Mouse (Mus musculus) cerebellum, adult 18-20 months (tissue): ENCODE measurements around the gene Metap2.
"Not testable (repeated sequence)": the region's sequence is repeated elsewhere in the genome, so short reads cannot be mapped to it uniquely, and the experiment has no call there.

Experiments
- DNase-seq, 2 experiments: peaks; one replicate each; pipeline ENCODE4 v3.0.0; 2021

The Metap2 gene

GRCm38 (mm10) chr10:93834394-93834745 is 62.5 kb downstream of the Metap2 start:
- no peak for DNase-seq

DNA sequence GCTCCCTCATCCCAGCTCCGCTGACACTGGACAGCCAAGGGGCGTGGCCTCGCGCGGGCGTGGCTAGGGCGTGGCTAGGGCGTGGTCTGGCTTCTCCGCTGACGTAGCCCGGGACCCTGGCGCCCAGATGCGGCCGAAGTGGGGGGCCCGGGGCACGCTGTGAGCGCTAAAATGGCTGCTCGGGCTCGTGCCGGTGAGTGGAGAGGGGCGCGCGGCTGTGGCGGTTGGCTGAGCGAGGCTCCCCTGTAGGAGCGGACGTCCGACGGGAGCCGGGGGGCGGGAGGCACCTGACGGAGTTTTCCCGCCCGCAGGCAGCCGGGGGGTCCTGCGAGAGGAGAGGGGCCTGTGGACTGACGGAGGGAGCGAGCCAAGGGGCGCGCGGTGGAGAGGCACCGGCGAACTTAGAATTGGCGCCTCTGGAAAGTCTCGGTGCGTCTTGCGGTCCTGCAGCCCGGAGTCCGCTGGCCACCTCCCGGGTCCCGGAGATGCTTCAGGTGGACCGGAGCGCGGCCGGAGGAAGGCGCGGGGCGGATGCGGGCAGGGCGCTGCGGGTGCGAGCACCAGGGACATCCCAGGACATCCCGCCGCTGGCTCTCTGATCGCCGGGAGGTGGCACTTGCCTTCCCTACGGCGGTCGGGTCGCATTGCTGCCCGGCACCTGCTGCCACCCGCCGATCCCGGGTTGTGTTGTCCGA is 63.0 kb downstream of the Metap2 start:
- peak; percentile 45 to 66 for DNase-seq

DNA sequence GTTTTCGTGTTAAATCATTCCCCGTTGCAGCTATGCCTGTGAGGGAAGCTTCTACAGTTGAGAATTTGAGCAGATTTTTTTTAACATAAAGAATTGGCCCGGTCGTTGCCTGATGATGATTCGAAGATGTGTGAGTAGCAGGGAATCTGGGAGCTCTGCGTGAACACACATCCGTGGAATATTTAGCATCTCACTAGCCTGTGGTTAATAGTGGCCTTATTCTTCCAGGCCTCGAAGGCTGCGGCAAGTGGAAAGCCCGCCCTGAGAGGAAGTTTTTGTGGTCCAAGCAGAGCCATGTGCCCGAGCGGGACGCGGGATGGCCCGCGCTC is 63.6 kb downstream of the Metap2 start:
- no peak for DNase-seq

DNA sequence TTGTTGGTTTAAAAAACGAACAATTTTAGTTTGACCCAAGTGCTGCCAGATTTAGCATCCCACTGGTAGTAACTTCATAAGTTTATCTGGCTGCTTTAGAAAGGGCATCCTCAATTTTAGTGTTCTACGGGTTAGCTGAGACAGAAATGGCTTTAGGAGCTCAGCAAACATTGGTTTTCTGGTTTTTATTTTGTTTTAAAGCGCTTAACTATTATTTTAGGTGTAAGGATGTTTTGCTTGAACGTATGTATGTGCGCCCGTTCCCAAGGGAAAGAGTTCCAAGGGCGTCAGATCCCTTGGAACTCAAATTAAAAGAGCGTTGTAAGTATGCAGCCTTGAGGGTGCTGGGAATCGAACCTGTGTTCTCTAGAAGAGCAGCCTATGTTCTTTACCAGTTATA is 64.1 kb downstream of the Metap2 start:
- no peak for DNase-seq

- no peak for DNase-seq
Measured at GRCm38 (mm10) chr10:93831730-93832574, 64.9 kb downstream of the Metap2 start.

- DNase-seq, result no peak
Measured at GRCm38 (mm10) chr10:93830931-93831729, 65.8 kb downstream of the Metap2 start, which contains the start of gene Usp44. Usp44 (plus strand) TSS chr10:93831555.

DNA sequence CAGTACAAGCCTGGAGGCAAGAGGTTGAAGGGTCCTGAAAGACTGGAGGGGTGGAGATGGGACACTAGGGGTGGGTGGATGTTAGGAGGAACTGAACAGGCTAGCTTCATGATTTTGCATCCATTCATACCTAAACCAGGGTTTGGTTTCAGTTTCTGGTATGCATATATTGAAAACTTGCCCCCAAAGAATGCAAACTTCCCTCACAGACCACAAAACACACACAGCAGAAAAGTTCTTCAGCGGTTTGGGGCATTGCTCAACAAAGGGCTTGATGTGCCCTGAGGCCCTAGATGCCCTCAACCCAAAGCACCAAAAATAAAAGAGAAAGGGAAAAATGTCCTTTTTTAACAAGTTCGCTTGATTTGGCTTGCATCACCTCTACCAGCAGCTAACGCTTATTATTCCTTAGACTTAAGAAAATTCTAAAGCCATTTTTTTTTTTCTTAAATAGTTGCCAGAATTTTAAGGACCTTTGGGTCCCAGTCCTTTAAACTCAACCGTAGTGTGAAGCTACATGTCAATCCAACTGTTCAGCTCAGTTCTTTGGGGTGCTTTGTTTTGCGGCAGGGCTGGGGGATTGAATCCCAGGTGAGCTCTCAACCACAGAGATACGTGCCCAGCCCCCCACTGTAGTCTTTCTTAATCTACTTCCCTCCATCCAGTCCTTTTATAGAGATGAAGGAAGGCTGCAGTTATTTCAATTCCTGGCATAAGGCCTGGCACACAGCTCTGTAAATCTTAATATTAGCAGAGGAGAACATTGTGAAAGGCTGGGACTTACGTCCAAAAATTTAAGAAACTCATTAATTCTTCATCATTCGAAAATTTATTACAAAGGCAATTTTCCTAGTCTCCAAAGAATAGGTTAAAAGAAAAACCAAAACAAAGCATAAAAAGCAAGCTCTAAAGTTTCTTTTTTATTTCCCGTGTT is 66.7 kb downstream of the Metap2 start:
- DNase-seq, result no peak

DNA sequence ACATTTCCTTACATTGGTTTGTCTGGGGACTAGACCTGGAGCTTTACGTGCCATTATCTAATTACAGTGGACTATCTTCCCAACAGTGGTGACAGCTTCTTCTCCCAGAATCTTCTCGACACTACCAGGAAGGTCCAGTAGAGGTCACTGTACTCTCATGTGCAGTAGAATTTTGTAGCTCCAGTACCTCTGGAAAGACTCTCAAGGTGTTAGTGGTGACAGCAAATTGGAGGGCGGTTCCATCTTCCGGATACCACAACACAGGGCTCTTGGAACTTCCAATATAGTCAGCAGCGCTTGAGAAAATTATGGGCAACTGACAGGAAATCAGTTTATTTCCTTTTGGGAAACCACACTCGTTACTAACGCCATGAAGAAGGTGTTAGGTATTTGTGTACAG is 78.2 kb downstream of the Metap2 start:
- peak; percentile 79 to 85 for DNase-seq

- DNase-seq, result no peak
Measured at GRCm38 (mm10) chr10:93813755-93814154, 83.1 kb downstream of the Metap2 start.

GRCm38 (mm10) chr10:93812774-93813415 is 84.0 kb downstream of the Metap2 start:
- peak; percentile 81 to 92 for DNase-seq

DNA sequence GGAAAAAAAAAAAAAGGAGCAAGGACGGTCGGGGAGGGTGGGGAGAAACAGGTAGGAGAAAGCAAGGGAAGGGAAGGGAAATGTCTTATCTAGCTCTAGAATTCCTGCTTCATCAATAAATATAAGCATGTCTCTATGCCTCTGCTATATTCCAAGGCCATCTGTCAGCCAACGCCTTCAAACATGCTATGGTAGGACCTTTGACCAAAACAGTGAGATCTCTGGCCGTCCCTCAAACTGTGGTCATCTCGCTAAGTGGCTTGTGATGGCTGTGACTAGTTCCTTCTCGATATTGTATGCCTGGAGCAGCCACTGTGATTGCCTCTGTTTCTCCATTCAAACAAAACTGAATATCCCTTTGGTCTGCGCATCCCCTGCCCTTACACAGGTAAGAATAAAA is 84.8 kb downstream of the Metap2 start:
- DNase-seq, result no peak

- DNase-seq, result peak; percentile 72 to 81
Measured at GRCm38 (mm10) chr10:93810590-93811185, 86.2 kb downstream of the Metap2 start.

DNA sequence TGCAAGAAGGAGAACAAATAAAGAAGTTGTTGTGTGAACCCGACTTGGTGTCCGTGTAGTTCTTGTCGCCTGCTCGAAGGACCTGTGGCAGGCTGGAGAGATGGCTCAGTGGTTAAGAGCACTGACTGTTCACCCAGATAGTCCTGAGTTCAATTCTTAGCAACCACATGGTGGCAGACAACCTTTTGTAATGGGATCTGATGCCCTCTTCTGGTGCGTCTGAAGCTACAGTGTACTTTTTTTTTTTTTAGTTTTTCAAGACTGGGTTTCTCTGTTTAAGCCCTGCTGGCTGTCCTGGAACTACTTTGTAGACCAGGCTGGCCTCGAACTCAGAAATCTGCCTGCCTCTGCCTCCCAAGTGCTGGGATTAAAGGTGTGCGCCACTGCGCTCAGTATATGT is 87.5 kb downstream of the Metap2 start:
- DNase-seq, result not testable (repeated sequence)
